Mouse (Mus musculus): ENCODE results near the gene Atad1. TPM values are rescaled to one million over a fixed set of nuclear protein-coding genes. Genes with fewer than 3 reads are reported as not detected.
"Not testable (repeated sequence)": the region's sequence is repeated elsewhere in the genome, so short reads cannot be mapped to it uniquely, and the experiment has no call there.

Atad1 gene
- not detected in 2 replicates for polyA plus RNA-seq (2012; ENCODE audit: insufficient read depth, insufficient read length, low replicate concordance, missing spikeins)

GRCm38 (mm10) chr19:32739686-32740085 is at the start of gene Atad1:
Gene Atad1, minus strand, starts transcription at chr19:32739786.
- Histone ChIP-seq H3K4me3 (ENCODE audit: insufficient read depth, low read depth, low read length) (no peak within 1 kb of the TSS), H3K27ac (ENCODE audit: insufficient read depth, low read depth, low read length) (no peak within 1 kb of the TSS), H3K4me1 (ENCODE audit: control insufficient read depth, insufficient read depth, low read length) (no peaks in the 10 kb centered on the region)
- no peak for TF ChIP-seq POLR2A (IDR thresholded peaks at IDR 0.05; ENCODE audit: insufficient read depth, low read depth, low read length)
- TF ChIP-seq CTCF (IDR thresholded peaks at IDR 0.05; ENCODE audit: insufficient read depth, low read depth, low read length), result no peak
- 98% methylated on average over 4 of the region's 4 CpGs for WGBS

- not testable (repeated sequence) for H3K27ac ChIP-seq (ENCODE audit: insufficient read depth, low read depth, low read length); H3K4me3 ChIP-seq (ENCODE audit: insufficient read depth, low read depth, low read length); H3K4me1 ChIP-seq (ENCODE audit: control insufficient read depth, insufficient read depth, low read length)
- WGBS, result 76% methylated on average over 3 of the region's 3 CpGs
These were observed 48.4 kb upstream of the Atad1 start for GRCm38 (mm10) chr19:32788016-32788415.

GRCm38 (mm10) chr19:32787388-32787787 is 47.8 kb upstream of the Atad1 start:
- H3K4me1 ChIP-seq (ENCODE audit: control insufficient read depth, insufficient read depth, low read length); H3K27ac ChIP-seq (ENCODE audit: insufficient read depth, low read depth, low read length); H3K4me3 ChIP-seq (ENCODE audit: insufficient read depth, low read depth, low read length): not testable (repeated sequence)
- 39% methylated on average over 4 of the region's 4 CpGs for WGBS

GRCm38 (mm10) chr19:32781305-32782071 is 41.9 kb upstream of the Atad1 start:
- no peak overlapping the region for H3K27ac ChIP-seq (ENCODE audit: insufficient read depth, low read depth, low read length)
- TF ChIP-seq POLR2A (IDR thresholded peaks at IDR 0.05; ENCODE audit: insufficient read depth, low read depth, low read length) (no peak), CTCF (IDR thresholded peaks at IDR 0.05; ENCODE audit: insufficient read depth, low read depth, low read length) (no peak)
- 84% methylated on average over 5 of the region's 5 CpGs for WGBS
- no peak overlapping the region for H3K4me3 ChIP-seq (ENCODE audit: insufficient read depth, low read depth, low read length)
- H3K4me1 ChIP-seq (ENCODE audit: control insufficient read depth, insufficient read depth, low read length), result peaks cover 7% of the 10 kb centered on the region

GRCm38 (mm10) chr19:32779131-32779530 is 39.5 kb upstream of the Atad1 start:
- 13% methylated on average over 3 of the region's 3 CpGs for WGBS
- H3K27ac ChIP-seq (ENCODE audit: insufficient read depth, low read depth, low read length), result no peak overlapping the region
- TF ChIP-seq POLR2A (IDR thresholded peaks at IDR 0.05; ENCODE audit: insufficient read depth, low read depth, low read length), result no peak
- no peak for TF ChIP-seq CTCF (IDR thresholded peaks at IDR 0.05; ENCODE audit: insufficient read depth, low read depth, low read length)
- H3K4me3 ChIP-seq (ENCODE audit: insufficient read depth, low read depth, low read length), result no peak overlapping the region
- peaks cover 7% of the 10 kb centered on the region for H3K4me1 ChIP-seq (ENCODE audit: control insufficient read depth, insufficient read depth, low read length)

- Histone ChIP-seq H3K4me3 (ENCODE audit: insufficient read depth, low read depth, low read length) (no peak overlapping the region), H3K27ac (ENCODE audit: insufficient read depth, low read depth, low read length) (no peak overlapping the region), H3K4me1 (ENCODE audit: control insufficient read depth, insufficient read depth, low read length) (peaks cover 7% of the 10 kb centered on the region)
- no peak for TF ChIP-seq POLR2A (IDR thresholded peaks at IDR 0.05; ENCODE audit: insufficient read depth, low read depth, low read length)
- no peak for TF ChIP-seq CTCF (IDR thresholded peaks at IDR 0.05; ENCODE audit: insufficient read depth, low read depth, low read length)
- 25% methylated on average over 2 of the region's 2 CpGs for WGBS
These were observed 38.8 kb upstream of the Atad1 start for GRCm38 (mm10) chr19:32778411-32778810.

- no peaks in the 10 kb centered on the region for H3K4me1 ChIP-seq (ENCODE audit: control insufficient read depth, insufficient read depth, low read length)
- no peak overlapping the region for H3K27ac ChIP-seq (ENCODE audit: insufficient read depth, low read depth, low read length)
- 8% methylated on average over 4 of the region's 4 CpGs for WGBS
- H3K4me3 ChIP-seq (ENCODE audit: insufficient read depth, low read depth, low read length), result no peak overlapping the region
- TF ChIP-seq POLR2A (IDR thresholded peaks at IDR 0.05; ENCODE audit: insufficient read depth, low read depth, low read length) (no peak), CTCF (IDR thresholded peaks at IDR 0.05; ENCODE audit: insufficient read depth, low read depth, low read length) (no peak)
These were observed 22.9 kb upstream of the Atad1 start for GRCm38 (mm10) chr19:32762493-32762892.

GRCm38 (mm10) chr19:32761162-32761561 is 21.6 kb upstream of the Atad1 start:
- 25% methylated on average over 4 of the region's 4 CpGs for WGBS
- Histone ChIP-seq H3K4me1 (ENCODE audit: control insufficient read depth, insufficient read depth, low read length) (no peaks in the 10 kb centered on the region), H3K27ac (ENCODE audit: insufficient read depth, low read depth, low read length) (no peak overlapping the region), H3K4me3 (ENCODE audit: insufficient read depth, low read depth, low read length) (peak overlapping the region; percentile 40)
- TF ChIP-seq CTCF (IDR thresholded peaks at IDR 0.05; ENCODE audit: insufficient read depth, low read depth, low read length) (no peak), POLR2A (IDR thresholded peaks at IDR 0.05; ENCODE audit: insufficient read depth, low read depth, low read length) (no peak)

GRCm38 (mm10) chr19:32760499-32760898 is 20.9 kb upstream of the Atad1 start:
- Histone ChIP-seq H3K27ac (ENCODE audit: insufficient read depth, low read depth, low read length) (no peak overlapping the region), H3K4me3 (ENCODE audit: insufficient read depth, low read depth, low read length) (peak overlapping the region; percentile 51), H3K4me1 (ENCODE audit: control insufficient read depth, insufficient read depth, low read length) (no peaks in the 10 kb centered on the region)
- WGBS, result 3% methylated on average over 6 of the region's 6 CpGs
- TF ChIP-seq POLR2A (IDR thresholded peaks at IDR 0.05; ENCODE audit: insufficient read depth, low read depth, low read length) (no peak), CTCF (IDR thresholded peaks at IDR 0.05; ENCODE audit: insufficient read depth, low read depth, low read length) (no peak)
